Mouse (Mus musculus) lung, adult 2 months (tissue): ENCODE data around the gene Hamp.

ENCODE experiments used
- CTCF ChIP-seq: fragments of 200-500 bp; IDR thresholded peaks from 2 replicates; pipeline ENCODE4 v1.5.1; 2011; ENCODE audit warnings: mild to moderate bottlenecking, low read length, control low read depth; ENCODE audit not compliant: insufficient read depth
- POLR2A ChIP-seq: fragments of 200-500 bp; IDR thresholded peaks from 2 replicates; pipeline ENCODE4 v1.6.1; 2011; ENCODE audit warnings: low read depth, mild to moderate bottlenecking, control low read depth, low read length, borderline replicate concordance; ENCODE audit errors: extremely low read depth

DNA sequence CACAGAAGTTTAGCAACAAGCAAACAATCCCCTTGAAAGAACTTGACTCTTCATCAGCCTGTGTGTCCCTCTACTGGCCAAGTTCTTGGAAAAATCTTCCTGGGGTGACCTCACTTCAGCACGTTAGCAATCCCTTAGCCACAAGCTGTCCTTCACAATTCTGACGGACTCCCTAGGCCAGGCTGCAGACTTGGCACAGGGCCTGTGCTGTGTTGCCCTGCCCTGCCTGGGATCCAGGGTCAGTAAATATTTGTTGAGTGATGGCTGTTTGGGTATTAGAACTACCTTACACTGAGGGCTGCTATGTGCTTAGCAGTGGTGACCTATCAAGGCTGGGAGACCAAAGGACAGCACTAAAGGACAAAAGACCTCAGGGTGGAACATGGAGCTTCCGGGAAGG is 10.2 kb upstream of the Hamp start:
- TF ChIP-seq CTCF (no peak), POLR2A (no peak)
